Mouse (Mus musculus) limb, embryonic 13.5 days (tissue): ENCODE measurements around the gene Glod4. TPM values are rescaled to one million over a fixed set of nuclear protein-coding genes. Genes with fewer than 3 reads are reported as not detected.

Experiments
- ATAC-seq: fragments of 200-750 bp; cut with Nextera tagmentation; 2 replicates; pipeline ENCODE4 v1.8.0; 2017; ENCODE audit warnings: low read depth, moderate number of reproducible peaks, moderate TSS enrichment; ENCODE audit not compliant: low FRiP score
- H3K27ac ChIP-seq: fragments of 300-500 bp; sonication (generic); 2 replicates; pipeline ENCODE4 v1.5.1; 2015; ENCODE audit warnings: inconsistent platforms, mild to moderate bottlenecking, moderate library complexity
- H3K27me3 ChIP-seq: fragments of 300-500 bp; sonication (generic); 2 replicates; pipeline ENCODE4 v1.6.1; 2015; ENCODE audit warnings: mild to moderate bottlenecking, inconsistent platforms
- H3K36me3 ChIP-seq: fragments of 300-500 bp; sonication (generic); 2 replicates; pipeline ENCODE4 v1.6.1; 2015; ENCODE audit warnings: inconsistent platforms, mild to moderate bottlenecking, moderate library complexity
- H3K4me1 ChIP-seq: fragments of 300-500 bp; sonication (generic); 2 replicates; pipeline ENCODE4 v1.6.1; 2015; ENCODE audit warnings: inconsistent platforms
- H3K4me2 ChIP-seq: fragments of 300-500 bp; sonication (generic); replicated peaks from 2 replicates; pipeline ENCODE4 v1.6.1; 2015; ENCODE audit warnings: inconsistent platforms, mild to moderate bottlenecking, moderate library complexity
- H3K4me3 ChIP-seq: fragments of 300-500 bp; sonication (generic); 2 replicates; pipeline ENCODE4 v1.5.1; 2015; ENCODE audit warnings: moderate library complexity, mild to moderate bottlenecking, inconsistent platforms
- H3K9ac ChIP-seq: fragments of 300-500 bp; sonication (generic); 2 replicates; pipeline ENCODE4 v1.6.1; 2015; ENCODE audit warnings: mild to moderate bottlenecking, inconsistent platforms
- H3K9me3 ChIP-seq: fragments of 300-500 bp; sonication (generic); 2 replicates; pipeline ENCODE4 v1.6.1; 2016; ENCODE audit warnings: inconsistent platforms
- WGBS: fragments of 180-500 bp; shearing (Covaris S2); methylation state at CpG from one replicate; pipeline ENCODE4 v1.1.7; 2015; 5-methylcytosine and 5-hydroxymethylcytosine counted together
- polyA plus RNA-seq: library from polyadenylated mRNA; unstranded; fragments of >200 nt; fragmentation: Nextera tagmentation; extraction: Ambion mirVana; gene quantifications from 2 replicates; pipeline ENCODE4 v1.2.1, GENCODE M21; 2015

The Glod4 gene
- polyA plus RNA-seq, 1 experiment from 2014 or later, result 129 TPM

DNA sequence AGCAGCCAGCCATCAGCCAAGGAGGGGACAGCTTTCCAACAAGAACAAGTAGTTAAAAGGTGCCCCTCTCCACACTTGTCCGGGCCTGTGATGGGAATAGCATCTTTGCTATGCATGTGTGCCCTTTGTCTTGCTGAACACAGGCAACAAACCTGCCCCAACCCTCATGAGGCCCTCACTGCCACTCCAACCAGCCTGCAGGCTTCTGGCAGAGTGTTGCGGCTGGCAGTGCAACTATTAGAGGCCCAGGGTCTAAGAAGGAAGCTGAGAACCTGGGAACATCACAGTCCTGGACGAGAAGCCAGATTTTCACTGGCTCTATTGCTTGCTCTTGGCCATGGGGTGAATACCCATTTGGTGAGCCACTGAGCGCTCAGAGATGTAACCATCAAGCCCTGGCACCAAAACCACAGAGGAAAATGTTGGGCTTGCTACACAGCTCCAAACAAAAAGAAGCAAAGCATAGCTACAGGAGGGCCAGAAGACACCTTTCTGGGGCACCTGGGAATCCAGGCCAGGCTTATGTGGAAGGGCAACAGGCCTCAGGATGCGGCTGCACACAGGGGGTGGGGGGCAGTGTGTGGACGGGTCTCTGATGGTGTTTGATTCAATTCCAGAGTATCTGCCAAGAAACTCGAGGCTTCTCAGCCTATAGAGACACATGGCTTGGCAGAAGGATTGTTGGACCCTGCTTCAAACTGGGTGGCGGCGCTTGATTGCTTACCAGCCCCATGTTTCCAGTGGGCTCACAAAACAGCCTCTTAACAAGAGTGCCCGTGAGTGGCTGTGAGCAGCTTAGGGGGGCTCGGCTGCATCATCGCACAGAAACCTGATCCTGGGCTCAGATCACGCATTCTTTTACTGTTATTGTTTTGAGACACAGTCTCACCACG, 35.7 kb upstream of the Glod4 start:
- no peak; the same call in 1 of the 2 replicates for ATAC-seq
- Histone ChIP-seq H3K27ac (peak overlapping the region; percentile 63), H3K27me3 (no peaks in the 10 kb centered on the region), H3K36me3 (peaks cover 21% of the 10 kb centered on the region), H3K4me1 (peaks cover 33% of the 10 kb centered on the region), H3K4me2 (no peak overlapping the region), H3K9me3 (0 out of 2 replicates have a peak, but pooled peaks cover 3% of the 10 kb centered on the region), H3K9ac (0 out of 2 replicates have a peak overlapping the region, but pooled peaks have one; percentile 8), H3K4me3 (no peak overlapping the region)
- 39% methylated on average over 14 of the region's 14 CpGs for WGBS

DNA sequence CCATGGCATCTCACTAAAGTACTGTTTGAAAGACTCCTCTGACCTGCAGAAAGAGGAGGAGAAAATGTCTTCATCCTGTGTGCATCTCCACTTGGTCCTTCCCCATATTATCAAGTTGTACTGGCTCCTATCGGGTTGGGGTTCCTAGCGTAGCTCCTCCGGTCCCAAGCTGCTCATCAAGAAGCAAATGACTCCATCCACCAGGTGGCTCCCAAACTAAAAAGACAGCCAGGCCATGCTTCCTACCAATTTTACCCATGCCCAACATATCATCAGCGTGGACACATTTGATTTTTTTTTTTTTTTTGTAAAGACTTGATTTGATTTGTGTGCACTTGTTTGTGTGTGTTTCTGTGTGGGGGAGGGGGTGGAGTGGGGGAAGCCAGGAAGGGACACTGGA, 28.9 kb upstream of the Glod4 start:
- H3K9ac ChIP-seq, result no peak overlapping the region
- no peak overlapping the region for H3K4me2 ChIP-seq
- H3K36me3 ChIP-seq, result peaks cover 52% of the 10 kb centered on the region
- peaks cover 9% of the 10 kb centered on the region; the same call in 1 of the 2 replicates for H3K4me1 ChIP-seq
- 84% methylated on average over 4 of the region's 4 CpGs for WGBS
- ATAC-seq, result no peak
- H3K4me3 ChIP-seq, result no peak overlapping the region
- H3K27ac ChIP-seq, result no peak overlapping the region
- no peaks in the 10 kb centered on the region for H3K27me3 ChIP-seq
- no peaks in the 10 kb centered on the region for H3K9me3 ChIP-seq

DNA sequence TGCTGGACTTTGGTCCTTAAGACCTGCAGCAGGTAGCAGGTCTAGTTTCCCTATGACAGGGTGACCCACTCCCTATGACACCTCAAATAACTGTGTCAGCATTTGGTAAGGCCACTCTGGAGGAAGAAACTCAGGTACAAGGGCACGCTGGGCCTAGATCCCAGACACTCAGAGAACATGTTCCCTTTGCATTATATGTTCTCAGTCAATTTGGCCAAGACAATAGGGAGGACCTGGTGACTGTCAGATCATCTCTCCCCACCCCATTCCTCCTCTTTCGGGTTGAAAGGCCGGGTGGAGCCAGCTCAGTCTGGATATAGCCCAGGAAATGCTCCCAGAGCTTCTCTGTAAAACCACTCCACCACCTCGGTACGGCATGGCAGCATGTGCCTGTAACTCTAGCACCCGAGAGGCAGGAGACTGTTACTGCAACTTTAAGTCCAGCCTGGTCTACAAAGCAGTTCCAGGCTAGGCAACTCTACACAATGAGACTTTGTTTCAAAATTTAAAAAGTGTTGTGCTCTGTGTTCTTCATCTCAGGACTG, 25.1 kb upstream of the Glod4 start:
- H3K9ac ChIP-seq, result no peak overlapping the region
- 76% methylated on average over 6 of the region's 6 CpGs for WGBS
- ATAC-seq, result no peak

GRCm38 (mm10) chr11:76268001-76268459, 24.5 kb upstream of the Glod4 start:
- no peak for ATAC-seq
- H3K9me3 ChIP-seq, result no peaks in the 10 kb centered on the region
- H3K4me1 ChIP-seq, result peaks cover 14% of the 10 kb centered on the region
- no peak overlapping the region for H3K4me3 ChIP-seq
- H3K27ac ChIP-seq, result no peak overlapping the region
- peaks cover 37% of the 10 kb centered on the region for H3K36me3 ChIP-seq
- no peaks in the 10 kb centered on the region for H3K27me3 ChIP-seq
- 73% methylated on average over 5 of the region's 5 CpGs for WGBS
- H3K9ac ChIP-seq, result no peak overlapping the region
- no peak overlapping the region for H3K4me2 ChIP-seq

More for the DNA sequence above, 25.1 kb upstream of the Glod4 start:
- peaks cover 8% of the 10 kb centered on the region for H3K4me1 ChIP-seq
- no peaks in the 10 kb centered on the region for H3K27me3 ChIP-seq
- H3K36me3 ChIP-seq, result peaks cover 38% of the 10 kb centered on the region
- H3K4me2 ChIP-seq, result no peak overlapping the region
- no peaks in the 10 kb centered on the region for H3K9me3 ChIP-seq
- H3K4me3 ChIP-seq, result no peak overlapping the region
- H3K27ac ChIP-seq, result no peak overlapping the region

DNA sequence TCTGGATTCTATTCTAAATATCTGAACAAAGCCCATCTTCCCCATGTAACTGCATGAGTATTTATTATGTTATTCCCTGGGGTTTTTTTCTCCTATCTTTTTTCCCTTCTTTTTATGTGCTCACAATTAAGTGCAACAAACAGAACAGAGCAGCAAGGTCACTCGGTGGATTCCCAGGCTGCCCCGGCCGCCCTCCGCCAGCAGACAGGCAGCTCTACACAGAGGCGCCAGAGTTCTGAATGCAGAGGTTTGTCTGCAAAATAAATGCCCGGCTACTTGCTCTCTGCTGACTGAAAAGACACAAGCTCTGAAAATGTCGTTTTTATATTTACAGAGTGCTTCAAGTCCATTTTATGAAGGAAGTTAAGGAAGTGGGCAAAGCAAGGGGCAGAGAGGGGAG, 24.0 kb upstream of the Glod4 start:
- Histone ChIP-seq H3K36me3 (peaks cover 36% of the 10 kb centered on the region), H3K9me3 (no peaks in the 10 kb centered on the region), H3K4me2 (no peak overlapping the region), H3K4me1 (peaks cover 19% of the 10 kb centered on the region), H3K27ac (no peak overlapping the region), H3K9ac (no peak overlapping the region), H3K4me3 (no peak overlapping the region), H3K27me3 (no peaks in the 10 kb centered on the region)
- no peak for ATAC-seq
- 64% methylated on average over 7 of the region's 7 CpGs for WGBS

DNA sequence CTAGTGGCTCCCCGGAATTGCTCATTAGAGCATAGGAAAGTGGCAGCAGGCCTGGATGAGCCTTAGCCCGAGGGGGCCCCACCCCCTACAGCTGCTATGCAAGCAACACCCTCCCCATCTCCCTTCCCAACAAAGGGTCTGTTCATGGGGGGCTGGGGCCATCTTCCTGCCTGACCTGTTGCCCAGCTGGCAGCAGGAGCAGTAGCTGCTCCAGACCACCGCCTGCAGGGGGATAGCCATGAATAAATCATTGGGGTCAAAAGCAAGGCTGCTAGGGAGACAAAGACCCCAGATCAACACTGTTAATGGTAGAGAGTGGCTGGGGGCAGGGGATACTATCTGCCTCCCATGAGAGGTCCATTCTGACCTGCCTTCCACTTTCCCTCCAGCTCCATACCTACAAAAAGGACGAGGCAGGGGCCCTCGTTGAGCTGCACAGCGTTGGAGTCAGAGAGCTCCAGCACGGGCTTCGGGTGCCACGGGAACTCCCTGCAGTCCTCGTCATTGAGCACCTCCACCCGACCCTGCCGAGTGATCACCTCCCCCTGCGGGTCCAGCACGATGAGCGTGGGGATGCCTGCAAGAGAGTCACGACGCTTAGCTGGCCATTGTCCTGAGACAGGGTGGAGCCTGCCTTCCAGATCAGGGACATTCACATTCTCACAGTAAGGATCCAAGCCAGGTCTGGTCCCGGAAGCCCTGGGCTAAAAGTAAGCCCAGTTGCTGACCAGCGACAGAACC, 19.3 kb upstream of the Glod4 start:
- no peak overlapping the region for H3K27ac ChIP-seq
- peak overlapping the region; percentile 45 for H3K9ac ChIP-seq
- H3K36me3 ChIP-seq, result peaks cover 57% of the 10 kb centered on the region
- ATAC-seq, result no peak
- H3K9me3 ChIP-seq, result no peaks in the 10 kb centered on the region
- 0 out of 2 replicates have a peak overlapping the region, but pooled peaks have one; percentile 7 for H3K4me2 ChIP-seq
- no peak overlapping the region for H3K4me3 ChIP-seq
- 15% methylated on average over 19 of the region's 19 CpGs for WGBS
- peaks cover 20% of the 10 kb centered on the region for H3K4me1 ChIP-seq
- H3K27me3 ChIP-seq, result no peaks in the 10 kb centered on the region; the same call in 1 of the 2 replicates

- Histone ChIP-seq H3K4me2 (no peak overlapping the region), H3K9me3 (no peaks in the 10 kb centered on the region), H3K9ac (no peak overlapping the region), H3K4me3 (no peak overlapping the region), H3K27me3 (no peaks in the 10 kb centered on the region; the same call in 1 of the 2 replicates), H3K27ac (no peak overlapping the region), H3K4me1 (peaks cover 31% of the 10 kb centered on the region), H3K36me3 (peaks cover 60% of the 10 kb centered on the region)
- ATAC-seq, result no peak
- WGBS, result 78% methylated on average over 12 of the region's 12 CpGs
Measured at GRCm38 (mm10) chr11:76261224-76261623, 17.7 kb upstream of the Glod4 start.

- 74% methylated on average over 10 of the region's 10 CpGs for WGBS
- H3K27me3 ChIP-seq, result no peaks in the 10 kb centered on the region; the same call in 1 of the 2 replicates
- H3K4me3 ChIP-seq, result no peak overlapping the region
- H3K9me3 ChIP-seq, result no peaks in the 10 kb centered on the region
- H3K9ac ChIP-seq, result no peak overlapping the region
- H3K27ac ChIP-seq, result no peak overlapping the region
- no peak overlapping the region for H3K4me2 ChIP-seq
- peaks cover 60% of the 10 kb centered on the region for H3K36me3 ChIP-seq
- no peak for ATAC-seq
- H3K4me1 ChIP-seq, result peaks cover 39% of the 10 kb centered on the region
Measured at GRCm38 (mm10) chr11:76260208-76261050, 16.9 kb upstream of the Glod4 start.

- no peak for ATAC-seq
- Histone ChIP-seq H3K27me3 (no peaks in the 10 kb centered on the region; the same call in 1 of the 2 replicates), H3K9ac (no peak overlapping the region), H3K4me2 (no peak overlapping the region), H3K36me3 (peaks cover 55% of the 10 kb centered on the region), H3K4me3 (no peak overlapping the region), H3K4me1 (peaks cover 50% of the 10 kb centered on the region), H3K9me3 (no peaks in the 10 kb centered on the region), H3K27ac (no peak overlapping the region)
- 80% methylated on average over 6 of the region's 6 CpGs for WGBS
Measured at GRCm38 (mm10) chr11:76258511-76258910, 15.0 kb upstream of the Glod4 start.

GRCm38 (mm10) chr11:76257386-76257785, 13.9 kb upstream of the Glod4 start:
- Histone ChIP-seq H3K4me3 (no peak overlapping the region), H3K4me1 (peaks cover 41% of the 10 kb centered on the region), H3K27ac (no peak overlapping the region), H3K9me3 (no peaks in the 10 kb centered on the region), H3K36me3 (peaks cover 47% of the 10 kb centered on the region), H3K4me2 (no peak overlapping the region), H3K27me3 (no peaks in the 10 kb centered on the region; the same call in 1 of the 2 replicates), H3K9ac (no peak overlapping the region)
- no peak for ATAC-seq
- 58% methylated on average over 4 of the region's 4 CpGs for WGBS

DNA sequence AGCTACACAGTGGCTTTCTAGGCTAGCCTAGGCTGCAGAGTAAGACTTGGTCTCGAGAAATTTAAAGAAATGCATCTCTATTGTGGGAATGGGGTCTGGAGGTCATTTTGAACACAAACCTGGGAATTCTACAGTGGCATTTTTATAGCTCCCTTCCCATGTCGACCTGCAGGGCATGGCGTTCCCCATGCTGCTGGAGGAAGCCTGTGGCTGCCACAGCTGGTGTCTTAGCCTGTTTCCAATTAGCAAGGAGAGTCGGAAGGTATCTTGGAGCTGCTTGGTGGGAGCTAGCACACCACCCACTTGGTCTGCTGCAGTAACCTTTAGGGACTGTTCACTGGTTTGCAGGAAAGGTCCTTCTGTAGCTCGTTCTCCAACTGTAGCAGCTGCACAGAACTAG, 12.6 kb upstream of the Glod4 start:
- H3K27ac ChIP-seq, result peak overlapping the region; percentile 65; the same call in 1 of the 2 replicates
- peak overlapping the region; percentile 53; the same call in 1 of the 2 replicates for H3K9ac ChIP-seq
- H3K4me1 ChIP-seq, result peaks cover 40% of the 10 kb centered on the region
- 2% methylated on average over 5 of the region's 5 CpGs for WGBS
- ATAC-seq, result no peak
- H3K36me3 ChIP-seq, result peaks cover 36% of the 10 kb centered on the region
- no peak overlapping the region for H3K4me3 ChIP-seq
- no peaks in the 10 kb centered on the region for H3K9me3 ChIP-seq
- H3K27me3 ChIP-seq, result no peaks in the 10 kb centered on the region; the same call in 1 of the 2 replicates
- H3K4me2 ChIP-seq, result peak overlapping the region; percentile 14; the same call in 1 of the 2 replicates
